In the genomic region with DNA sequence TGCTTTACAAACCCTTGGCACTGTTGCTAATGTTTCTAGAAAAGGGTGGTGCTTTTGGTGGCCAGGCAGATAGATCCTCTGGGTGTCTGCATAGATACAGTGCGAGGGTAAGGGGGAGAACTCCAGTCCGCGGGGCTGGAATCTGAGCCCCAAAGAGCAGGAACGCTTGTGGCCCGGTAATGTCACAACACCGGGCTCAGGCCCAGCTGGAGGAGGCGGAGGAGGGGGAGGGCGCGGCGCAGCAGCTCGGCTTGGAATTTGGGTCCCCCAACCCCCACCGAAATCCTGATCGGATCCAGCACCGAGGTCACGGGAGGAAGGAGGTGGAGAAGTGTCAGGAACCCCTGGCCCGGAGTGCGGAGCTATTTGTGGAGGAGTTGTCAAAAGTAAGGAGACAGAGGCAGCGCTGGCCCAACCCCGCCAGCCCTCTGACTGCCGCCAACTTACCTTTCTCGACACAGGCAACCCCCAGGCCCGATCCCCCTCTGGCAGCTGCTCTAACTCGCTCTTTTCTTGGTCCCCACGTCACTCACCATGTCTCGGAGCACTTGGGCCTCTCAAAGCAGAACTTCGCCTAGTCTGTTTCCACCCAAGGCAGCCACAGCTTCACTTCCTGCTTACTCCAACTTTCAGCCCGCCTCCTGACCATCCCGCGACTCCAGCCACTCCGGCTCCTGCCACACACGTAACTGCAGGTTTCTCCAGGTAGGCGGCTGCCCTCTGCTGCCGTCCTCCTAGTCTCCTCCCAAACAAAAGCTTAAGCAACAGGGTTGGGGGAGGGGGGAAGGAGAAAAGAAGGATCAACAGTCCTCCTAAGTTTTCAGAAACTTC, we compare ENCODE assay signal across 8 mouse cellular contexts. TPM values are rescaled to one million over a fixed set of nuclear protein-coding genes. Genes with fewer than 3 reads are reported as not detected.
DNase-seq lines count a peak whose midpoint lies in the region; ATAC-seq lines count a peak whose summit lies in the region.

Gene Vamp8, minus strand, starts transcription at position 763 of the 831 bp plus-strand sequence.

- under 1% methylated on average over 33 of the region's 33 CpGs for WGBS in embryonic facial prominence, embryonic 12.5 days

- ATAC-seq in embryonic facial prominence, embryonic 12.5 days (ENCODE audit: insufficient number of reproducible peaks, insufficient read depth, low FRiP score, low TSS enrichment) = peak; percentile 65; the same call in 1 of the 2 replicates

- H3K27ac ChIP-seq in embryonic facial prominence, embryonic 12.5 days = peak within 1 kb of the TSS; percentile 90

- peak; percentile 17 to 35 for DNase-seq in left cerebral cortex, adult 18-20 months (ENCODE audit: low spot score in 2 of 2)
- no peak for DNase-seq in left cerebral cortex, adult 11 months (ENCODE audit: low spot score)
- DNase-seq in heart, adult 8-10 months (ENCODE audit: low spot score) = peak; percentile 89
- peak; percentile 90 to 94 for DNase-seq in kidney, adult 8-10 months
- DNase-seq in liver = peak; percentile 85
- DNase-seq in monocyte, adult 2 months (ENCODE audit: low read depth in 1 of 2, low spot score in 2 of 2) = peak; percentile 32 to 59
- DNase-seq in spleen, postnatal 36 days (ENCODE audit: low spot score in 2 of 2) = peak; percentile 76

- H3K4me1 ChIP-seq in embryonic facial prominence, embryonic 12.5 days = peaks cover 18% of the 10 kb centered on the region; the same call in 1 of the 2 replicates

- no peaks in the 10 kb centered on the region; the same call in 1 of the 2 replicates for H3K9me3 ChIP-seq in embryonic facial prominence, embryonic 12.5 days

- peak within 1 kb of the TSS; percentile 66 for H3K9ac ChIP-seq in embryonic facial prominence, embryonic 12.5 days

- H3K36me3 ChIP-seq in embryonic facial prominence, embryonic 12.5 days = peaks cover 4% of the 10 kb centered on the region

- H3K4me2 ChIP-seq in embryonic facial prominence, embryonic 12.5 days (replicated peaks) = peak within 1 kb of the TSS; percentile 70

- peak within 1 kb of the TSS; percentile 56 for H3K4me3 ChIP-seq in embryonic facial prominence, embryonic 12.5 days

- H3K27me3 ChIP-seq in embryonic facial prominence, embryonic 12.5 days = no peaks in the 10 kb centered on the region

RNA-seq across cellular contexts. Expression of gene Vamp8, which starts in this region (rescaled TPM):
- 10 to 100 TPM; 12.6 to 14.0 TPM for total RNA-seq in left cerebral cortex, adult 18-20 months (2021)
- 90.7 and 98.1 TPM in 2 replicates for polyA plus RNA-seq in embryonic facial prominence, embryonic 12.5 days (2016; fragmentation: Nextera tagmentation; extraction: Ambion mirVana)
- 10 to 100 TPM; 58.8 to 80.9 (median 70.8) TPM for total RNA-seq in heart, adult 8-10 months (2022)
